Mouse (Mus musculus): ENCODE data around the gene Nop10. TPM values are rescaled to one million over a fixed set of nuclear protein-coding genes. Genes with fewer than 3 reads are reported as not detected.
A peak's percentile ranks its signal among the peaks of the same experiment; 100 is the strongest.

Nop10 gene
- polyA plus RNA-seq, 1 experiment: 35.6 TPM

DNA sequence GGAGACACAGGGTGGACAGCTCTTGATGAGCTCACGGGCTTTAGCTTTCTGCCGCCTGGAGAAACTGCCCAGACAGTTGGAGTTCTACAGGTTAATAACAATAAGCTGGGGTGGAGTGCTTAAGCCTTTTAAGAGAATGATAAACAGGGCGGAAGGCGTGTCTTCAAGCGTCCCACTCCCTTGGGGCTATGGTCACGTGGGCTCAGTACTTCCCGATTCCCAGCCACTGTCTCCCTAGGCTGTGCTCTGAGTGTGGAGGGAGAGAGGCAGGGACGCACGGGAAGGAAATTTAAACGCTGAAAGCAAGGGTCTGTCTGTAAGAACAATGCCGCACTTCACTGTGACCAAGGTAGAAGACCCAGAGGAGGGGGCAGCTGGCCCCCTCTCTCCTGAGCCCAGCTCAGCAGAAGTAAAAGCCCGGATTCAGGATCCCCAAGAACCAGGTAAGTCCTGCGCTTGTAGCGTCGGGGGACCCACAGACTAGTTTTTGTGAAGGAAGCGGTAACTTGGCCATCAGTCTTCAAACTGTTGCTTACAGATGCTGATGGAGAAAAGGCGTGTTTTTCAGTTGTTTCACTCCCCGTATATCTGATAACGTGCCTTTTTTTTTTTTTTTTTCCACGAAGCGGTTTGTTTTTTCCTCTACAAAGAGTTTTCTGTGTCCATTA lies 22.8 kb downstream of the Nop10 start:
- no peak for TF ChIP-seq GATA1 (IDR thresholded peaks at IDR 0.05; ENCODE audit: low read length)

DNA sequence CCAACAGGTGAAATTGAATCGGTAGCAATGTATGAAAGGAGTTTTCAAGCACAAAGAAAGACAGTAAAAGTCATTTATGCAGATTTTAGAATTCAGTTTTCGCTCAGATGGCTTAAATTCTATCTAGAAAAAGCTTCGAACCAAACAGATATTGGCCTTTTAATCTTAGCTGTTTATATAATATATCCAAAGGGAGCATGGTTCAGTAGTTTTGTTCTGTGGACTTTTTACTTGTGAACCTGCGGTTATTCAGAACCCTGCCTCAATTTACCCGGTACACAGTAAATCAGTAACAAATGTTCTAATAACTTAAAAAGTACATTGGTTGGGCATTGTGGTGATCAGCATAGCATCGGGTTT lies 23.3 kb downstream of the Nop10 start:
- TF ChIP-seq GATA1 (IDR thresholded peaks at IDR 0.05; ENCODE audit: low read length): no peak

DNA sequence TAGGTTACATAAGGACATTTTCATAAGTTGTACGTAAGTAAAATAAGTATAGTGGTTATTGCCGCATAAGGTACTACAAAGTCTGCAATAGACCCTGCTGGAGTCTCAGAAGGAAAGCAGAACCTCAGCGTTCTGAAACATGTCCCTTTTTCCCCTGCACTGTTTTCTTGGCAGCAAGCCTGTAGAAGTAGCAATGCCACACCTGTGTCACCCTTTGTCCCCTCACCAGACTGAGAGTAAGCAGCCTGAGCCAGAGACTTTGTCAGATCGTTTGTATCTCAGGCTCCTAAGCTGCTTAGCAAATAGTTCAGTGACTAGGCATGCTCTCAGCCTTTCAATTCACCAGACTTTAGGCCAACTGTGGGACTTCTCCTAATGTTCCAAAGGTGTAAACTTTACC lies 25.3 kb downstream of the Nop10 start:
- TF ChIP-seq GATA1 (IDR thresholded peaks at IDR 0.05; ENCODE audit: low read length): no peak

DNA sequence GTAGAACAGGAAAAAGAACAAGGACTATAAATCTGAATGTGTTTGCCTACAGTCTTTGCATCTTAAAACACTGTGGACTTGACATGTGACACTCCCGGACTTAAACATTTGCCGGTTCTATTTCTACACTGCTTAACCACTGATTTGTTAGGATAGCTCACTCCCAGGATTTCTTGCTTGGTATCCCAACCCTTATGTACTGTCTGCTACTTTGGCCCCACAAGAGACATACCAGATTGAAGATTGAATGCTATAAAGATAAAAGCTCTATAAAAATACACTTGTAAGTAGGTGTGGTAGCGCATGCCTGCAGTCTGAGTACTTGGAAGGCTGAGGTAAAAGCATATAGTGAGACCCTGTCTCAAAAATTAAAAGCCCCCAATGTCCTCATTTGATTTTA lies 27.8 kb downstream of the Nop10 start:
- no peak for TF ChIP-seq GATA1 (IDR thresholded peaks at IDR 0.05; ENCODE audit: low read length)

DNA sequence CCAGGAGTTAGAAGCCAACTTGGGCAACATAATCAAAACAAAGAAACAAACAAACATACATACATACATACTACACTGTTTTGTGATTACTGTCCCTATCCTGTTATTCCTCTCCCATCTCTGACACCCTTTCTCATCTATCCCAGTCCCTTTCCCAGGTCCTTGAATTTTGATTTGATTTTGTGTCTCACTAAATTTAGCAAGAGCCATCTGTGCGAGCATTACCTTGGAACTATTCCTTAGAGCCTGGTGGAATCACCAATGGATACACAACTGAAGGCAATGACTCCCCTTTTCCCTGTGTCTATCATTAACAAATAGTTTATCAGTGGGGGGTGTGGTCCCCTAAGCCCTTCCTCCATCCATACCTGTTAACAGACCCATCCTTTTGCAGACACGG lies 31.1 kb downstream of the Nop10 start:
- no peak for TF ChIP-seq GATA1 (IDR thresholded peaks at IDR 0.05; ENCODE audit: low read length)

DNA sequence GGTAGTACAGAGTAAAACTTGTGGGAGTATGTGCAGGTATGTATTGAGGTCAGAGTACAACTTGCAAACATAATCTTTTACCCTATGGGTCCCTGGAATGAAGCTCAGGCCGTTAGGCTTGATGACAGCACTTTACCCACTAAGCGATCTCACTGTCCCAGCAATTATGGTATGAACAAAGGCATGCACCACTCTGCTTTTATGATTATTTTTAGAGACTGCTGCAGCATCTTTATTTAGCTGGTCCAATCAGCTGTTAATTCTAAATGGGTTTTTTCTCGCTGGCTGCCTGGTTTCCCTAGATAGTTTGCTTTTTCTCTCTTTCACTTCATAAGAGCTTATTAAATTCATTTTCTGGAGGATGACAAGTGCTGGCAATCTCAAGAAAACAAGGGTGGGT lies 34.5 kb downstream of the Nop10 start:
- no peak for TF ChIP-seq GATA1 (IDR thresholded peaks at IDR 0.05; ENCODE audit: low read length)

DNA sequence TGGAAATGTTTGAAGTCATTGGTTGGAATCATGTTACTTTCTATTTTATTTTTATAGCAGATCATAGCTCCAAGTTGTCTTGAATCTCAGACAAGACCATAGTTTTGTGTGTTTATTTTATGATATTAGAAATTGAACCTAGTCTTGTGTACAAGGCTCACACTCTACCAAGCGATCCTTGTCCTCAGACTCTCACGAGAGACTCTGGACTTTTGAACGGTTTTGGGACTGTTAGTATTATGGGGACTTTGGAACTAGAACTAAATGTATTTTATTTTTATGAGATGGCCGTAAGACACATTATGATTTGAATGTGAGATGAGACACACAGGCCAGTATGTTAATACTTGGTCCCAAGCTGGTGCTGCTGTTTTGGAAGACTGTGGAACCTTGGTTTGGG lies 36.5 kb downstream of the Nop10 start:
- no peak for TF ChIP-seq GATA1 (IDR thresholded peaks at IDR 0.05; ENCODE audit: low read length)

DNA sequence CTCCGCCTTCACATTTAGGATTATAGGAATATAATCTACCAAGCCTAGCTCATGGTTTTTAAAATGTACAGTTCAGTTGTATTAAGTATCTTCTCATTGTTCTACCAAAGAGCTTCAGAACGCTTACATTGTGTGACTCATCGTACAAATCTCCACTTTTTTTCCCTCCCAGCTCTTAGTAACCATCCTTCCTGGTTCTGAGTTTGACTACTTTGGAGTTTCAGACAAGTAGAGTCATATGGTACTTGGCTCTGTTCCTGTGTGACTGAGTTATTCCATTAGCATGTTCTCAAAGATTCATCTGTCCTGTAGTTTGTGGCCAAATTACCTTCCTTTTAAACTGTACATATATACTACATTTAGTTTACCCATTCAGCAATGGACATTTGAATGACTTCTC lies 46.9 kb downstream of the Nop10 start:
- no peak for TF ChIP-seq GATA1 (IDR thresholded peaks at IDR 0.05; ENCODE audit: low read length)

DNA sequence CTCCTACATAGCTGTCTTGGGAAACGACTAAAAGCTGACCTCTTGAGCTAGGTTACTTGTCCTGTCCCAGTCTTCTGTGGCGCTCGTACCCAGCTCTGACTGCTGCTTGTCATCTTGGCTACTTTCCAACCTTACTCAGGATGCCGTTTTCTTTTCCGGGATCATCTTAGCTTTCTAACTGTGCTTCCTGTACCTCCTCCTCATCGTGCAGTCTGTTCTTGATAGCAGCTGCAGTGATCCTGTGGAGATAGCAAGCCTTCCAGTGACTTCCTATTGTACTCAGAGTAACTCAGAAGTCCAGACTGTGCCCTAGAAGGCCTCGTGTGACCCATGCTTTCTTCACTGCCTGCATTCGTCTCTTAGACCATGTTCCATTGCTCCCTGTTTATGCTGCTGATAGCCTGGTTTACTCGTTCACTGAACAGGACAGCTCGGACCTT lies 47.5 kb downstream of the Nop10 start:
- TF ChIP-seq GATA1 (IDR thresholded peaks at IDR 0.05; ENCODE audit: low read length): peak; percentile 31

Other genes with a start within 250 kb of the Nop10 start
- gene Olfr1310, start 249.2 kb upstream of the Nop10 start, polyA plus RNA-seq (2012): not detected in 2 replicates
- gene Olfr1311, start 237.5 kb upstream of the Nop10 start, polyA plus RNA-seq (2012): not detected in 2 replicates
- gene Olfr1312, start 211.7 kb upstream of the Nop10 start, polyA plus RNA-seq (2012): not detected in 2 replicates
- gene Olfr1313, start 184.1 kb upstream of the Nop10 start, polyA plus RNA-seq (2012): not detected in 2 replicates
- not detected in 2 replicates for gene Olfr1314, start 165.1 kb upstream of the Nop10 start, polyA plus RNA-seq (2012)
- not detected in 2 replicates for gene Olfr1315-ps1, start 146.5 kb upstream of the Nop10 start, polyA plus RNA-seq (2012)
- gene Olfr1316, start 126.9 kb upstream of the Nop10 start, polyA plus RNA-seq (2012): not detected in 2 replicates
- gene Olfr1317, start 121.6 kb upstream of the Nop10 start, polyA plus RNA-seq (2012): not detected in 2 replicates
- not detected in 2 replicates for gene Olfr1318, start 107.7 kb upstream of the Nop10 start, polyA plus RNA-seq (2012)
- gene Lpcat4, start 22.5 kb upstream of the Nop10 start, polyA plus RNA-seq (2012): 35.9 and 44.2 TPM in 2 replicates
- gene Nutm1, start 2.6 kb upstream of the Nop10 start, polyA plus RNA-seq (2012): 0.03 TPM in 1 of 2 replicates, not detected in the other
- 3.1 and 3.8 TPM in 2 replicates for gene Slc12a6, start 3.9 kb downstream of the Nop10 start, polyA plus RNA-seq (2012)
- gene Gm21985, start 4.4 kb downstream of the Nop10 start, polyA plus RNA-seq (2012): not detected in 2 replicates
- 46.5 and 59.3 TPM in 2 replicates for gene Emc4, start 106.1 kb downstream of the Nop10 start, polyA plus RNA-seq (2012)
- 5.1 and 9.2 TPM in 2 replicates for gene Katnbl1, start 117.3 kb downstream of the Nop10 start, polyA plus RNA-seq (2012)
- gene Emc7, start 193.1 kb downstream of the Nop10 start, polyA plus RNA-seq (2012): 1.7 and 2.6 TPM in 2 replicates
- gene Chrm5, start 218.8 kb downstream of the Nop10 start, polyA plus RNA-seq (2012): not detected in 2 replicates
- gene Aven, start 231.0 kb downstream of the Nop10 start, polyA plus RNA-seq (2012): 9.2 and 12.4 TPM in 2 replicates

All from G1E-ER4 (cell line).